Mouse (Mus musculus) midbrain, embryonic 12.5 days (tissue): ENCODE measurements around the gene Ehbp1. TPM values are rescaled to one million over a fixed set of nuclear protein-coding genes. Genes with fewer than 3 reads are reported as not detected.
A peak's percentile ranks its signal among the peaks of the same experiment; 100 is the strongest.

ENCODE experiments used
- ATAC-seq: fragments of 200-750 bp; cut with Nextera tagmentation; 2 replicates; pipeline ENCODE4 v1.8.0; 2017; ENCODE audit warnings: low read depth, moderate TSS enrichment, moderate library complexity; ENCODE audit not compliant: low FRiP score
- H3K27ac ChIP-seq: fragments of 300-500 bp; sonication (generic); replicated peaks from 2 replicates; pipeline ENCODE4 v1.5.1; 2016; ENCODE audit warnings: mild to moderate bottlenecking
- H3K27me3 ChIP-seq: fragments of 300-500 bp; sonication (generic); 2 replicates; pipeline ENCODE4 v1.6.1; 2016; ENCODE audit warnings: mild to moderate bottlenecking
- H3K36me3 ChIP-seq: fragments of 300-500 bp; sonication (generic); 2 replicates; pipeline ENCODE4 v1.6.1; 2016
- H3K4me1 ChIP-seq: fragments of 300-500 bp; sonication (generic); 2 replicates; pipeline ENCODE4 v1.6.1; 2016
- H3K4me2 ChIP-seq: fragments of 300-500 bp; sonication (generic); replicated peaks from 2 replicates; pipeline ENCODE4 v1.6.1; 2016; ENCODE audit warnings: mild to moderate bottlenecking, moderate library complexity
- H3K4me3 ChIP-seq: fragments of 300-500 bp; sonication (generic); 2 replicates; pipeline ENCODE4 v1.5.1; 2016; ENCODE audit warnings: mild to moderate bottlenecking
- H3K9ac ChIP-seq: fragments of 300-500 bp; sonication (generic); replicated peaks from 2 replicates; pipeline ENCODE4 v1.6.1; 2016; ENCODE audit warnings: mild to moderate bottlenecking, moderate library complexity
- H3K9me3 ChIP-seq: fragments of 300-500 bp; sonication (generic); 2 replicates; pipeline ENCODE4 v1.6.1; 2016; ENCODE audit warnings: mild to moderate bottlenecking
- WGBS: fragments of 180-500 bp; shearing (Covaris S2); methylation state at CpG from one replicate; pipeline ENCODE4 v1.1.7; 2016; 5-methylcytosine and 5-hydroxymethylcytosine counted together
- polyA plus RNA-seq: library from polyadenylated mRNA; unstranded; fragments of >200 nt; fragmentation: Nextera tagmentation; extraction: Ambion mirVana; gene quantifications from 2 replicates; pipeline ENCODE4 v1.2.1, GENCODE M21; 2016

Ehbp1 gene
- polyA plus RNA-seq, 1 experiment from 2014 or later: 20.7 TPM

GRCm38 (mm10) chr11:22034564-22035105, 307.5 kb downstream of the Ehbp1 start:
- no peak overlapping the region for H3K4me3 ChIP-seq
- no peaks in the 10 kb centered on the region for H3K36me3 ChIP-seq
- 9% methylated on average over 7 of the region's 7 CpGs for WGBS
- no peaks in the 10 kb centered on the region for H3K9me3 ChIP-seq
- peaks cover 43% of the 10 kb centered on the region for H3K4me1 ChIP-seq
- ATAC-seq: no peak
- H3K27me3 ChIP-seq: no peaks in the 10 kb centered on the region
- H3K4me2 ChIP-seq: no peak overlapping the region
- H3K9ac ChIP-seq: no peak overlapping the region
- no peak overlapping the region for H3K27ac ChIP-seq

- H3K27ac ChIP-seq: no peak overlapping the region
- H3K27me3 ChIP-seq: no peaks in the 10 kb centered on the region
- no peak overlapping the region for H3K4me3 ChIP-seq
- 79% methylated on average over 3 of the region's 3 CpGs for WGBS
- ATAC-seq: no peak
- no peaks in the 10 kb centered on the region for H3K9me3 ChIP-seq
- H3K9ac ChIP-seq: no peak overlapping the region
- H3K36me3 ChIP-seq: no peaks in the 10 kb centered on the region
- peaks cover 35% of the 10 kb centered on the region for H3K4me1 ChIP-seq
- H3K4me2 ChIP-seq: no peak overlapping the region
Observed at GRCm38 (mm10) chr11:22033582-22033981, 308.5 kb downstream of the Ehbp1 start.

GRCm38 (mm10) chr11:22020602-22021001, 321.5 kb downstream of the Ehbp1 start:
- Histone ChIP-seq H3K9me3 (no peaks in the 10 kb centered on the region), H3K4me3 (no peak overlapping the region), H3K4me1 (peaks cover 17% of the 10 kb centered on the region; the same call in 1 of the 2 replicates), H3K36me3 (peaks cover 5% of the 10 kb centered on the region; the same call in 1 of the 2 replicates), H3K27ac (no peak overlapping the region), H3K27me3 (peaks cover 4% of the 10 kb centered on the region; the same call in 1 of the 2 replicates), H3K9ac (no peak overlapping the region), H3K4me2 (no peak overlapping the region)
- ATAC-seq: no peak
- WGBS: 90% methylated on average over 2 of the region's 2 CpGs

- WGBS: 15% methylated on average over 8 of the region's 8 CpGs
- Histone ChIP-seq H3K4me2 (peak overlapping the region; percentile 15; the same call in 1 of the 2 replicates), H3K9me3 (no peaks in the 10 kb centered on the region), H3K36me3 (peaks cover 7% of the 10 kb centered on the region; the same call in 1 of the 2 replicates), H3K4me1 (peaks cover 25% of the 10 kb centered on the region), H3K4me3 (no peak overlapping the region), H3K9ac (no peak overlapping the region), H3K27ac (0 out of 2 replicates have a peak overlapping the region, but pooled peaks have one; percentile 1), H3K27me3 (peaks cover 7% of the 10 kb centered on the region; the same call in 1 of the 2 replicates)
- ATAC-seq: peak; percentile 89
Observed at GRCm38 (mm10) chr11:22017444-22017843, 324.6 kb downstream of the Ehbp1 start.

GRCm38 (mm10) chr11:22016341-22016740, 325.8 kb downstream of the Ehbp1 start:
- H3K4me1 ChIP-seq: peaks cover 26% of the 10 kb centered on the region

GRCm38 (mm10) chr11:22008817-22009216, 333.3 kb downstream of the Ehbp1 start:
- H3K27me3 ChIP-seq: peaks cover 21% of the 10 kb centered on the region

More at GRCm38 (mm10) chr11:22016341-22016740, 325.8 kb downstream of the Ehbp1 start:
- Histone ChIP-seq H3K27ac (no peak overlapping the region), H3K4me2 (no peak overlapping the region), H3K9ac (no peak overlapping the region), H3K36me3 (peaks cover 7% of the 10 kb centered on the region; the same call in 1 of the 2 replicates), H3K9me3 (no peaks in the 10 kb centered on the region), H3K27me3 (peaks cover 7% of the 10 kb centered on the region; the same call in 1 of the 2 replicates), H3K4me3 (no peak overlapping the region)
- peak; percentile 24; the same call in 1 of the 2 replicates for ATAC-seq
- 16% methylated on average over 3 of the region's 3 CpGs for WGBS

GRCm38 (mm10) chr11:22008129-22008596, 333.9 kb downstream of the Ehbp1 start:
- Histone ChIP-seq H3K9me3 (no peaks in the 10 kb centered on the region), H3K27ac (peak overlapping the region; percentile 84), H3K9ac (peak overlapping the region; percentile 71), H3K4me2 (peak overlapping the region; percentile 83), H3K4me1 (peaks cover 60% of the 10 kb centered on the region), H3K36me3 (no peaks in the 10 kb centered on the region), H3K27me3 (peaks cover 21% of the 10 kb centered on the region), H3K4me3 (peak overlapping the region; percentile 79)
- peak; percentile 68 for ATAC-seq
- 1% methylated on average over 10 of the region's 10 CpGs for WGBS

More at GRCm38 (mm10) chr11:22008817-22009216, 333.3 kb downstream of the Ehbp1 start:
- WGBS: 0% methylated on average over 2 of the region's 2 CpGs
- Histone ChIP-seq H3K4me1 (peaks cover 54% of the 10 kb centered on the region), H3K27ac (peak overlapping the region; percentile 84), H3K9me3 (no peaks in the 10 kb centered on the region), H3K36me3 (no peaks in the 10 kb centered on the region), H3K4me3 (peak overlapping the region; percentile 79), H3K4me2 (peak overlapping the region; percentile 83), H3K9ac (peak overlapping the region; percentile 71; the same call in 1 of the 2 replicates)
- no peak for ATAC-seq

- WGBS: 0% methylated on average over 6 of the region's 6 CpGs
- Histone ChIP-seq H3K4me1 (peaks cover 60% of the 10 kb centered on the region), H3K4me3 (peak overlapping the region; percentile 79), H3K36me3 (no peaks in the 10 kb centered on the region), H3K9me3 (no peaks in the 10 kb centered on the region), H3K9ac (peak overlapping the region; percentile 71), H3K27me3 (peaks cover 21% of the 10 kb centered on the region), H3K27ac (peak overlapping the region; percentile 84), H3K4me2 (peak overlapping the region; percentile 83)
- no peak for ATAC-seq
Observed at GRCm38 (mm10) chr11:22007781-22008110, 334.3 kb downstream of the Ehbp1 start.

- Histone ChIP-seq H3K27me3 (peaks cover 21% of the 10 kb centered on the region), H3K9me3 (no peaks in the 10 kb centered on the region), H3K9ac (peak overlapping the region; percentile 71), H3K4me2 (peak overlapping the region; percentile 83), H3K36me3 (no peaks in the 10 kb centered on the region), H3K27ac (peak overlapping the region; percentile 84), H3K4me1 (peaks cover 60% of the 10 kb centered on the region), H3K4me3 (peak overlapping the region; percentile 79)
- 1% methylated on average over 20 of the region's 20 CpGs for WGBS
- ATAC-seq: peak; percentile 36
Observed at GRCm38 (mm10) chr11:22007088-22007780, 334.9 kb downstream of the Ehbp1 start.

- Histone ChIP-seq H3K9ac (peak overlapping the region; percentile 71), H3K27ac (peak overlapping the region; percentile 84), H3K9me3 (no peaks in the 10 kb centered on the region), H3K4me2 (peak overlapping the region; percentile 83), H3K4me3 (peak overlapping the region; percentile 79), H3K4me1 (peaks cover 60% of the 10 kb centered on the region), H3K36me3 (no peaks in the 10 kb centered on the region), H3K27me3 (peaks cover 21% of the 10 kb centered on the region)
- ATAC-seq: no peak
- WGBS: 6% methylated on average over 12 of the region's 12 CpGs
Observed at GRCm38 (mm10) chr11:22006471-22007087, 335.5 kb downstream of the Ehbp1 start.

GRCm38 (mm10) chr11:22005281-22005870, 336.7 kb downstream of the Ehbp1 start:
- 2% methylated on average over 9 of the region's 9 CpGs for WGBS
- peak overlapping the region; percentile 79 for H3K4me3 ChIP-seq
- H3K9ac ChIP-seq: peak overlapping the region; percentile 41
- H3K4me2 ChIP-seq: peak overlapping the region; percentile 83
- no peak for ATAC-seq
- peak overlapping the region; percentile 96 for H3K27ac ChIP-seq
- H3K9me3 ChIP-seq: no peaks in the 10 kb centered on the region
- H3K4me1 ChIP-seq: peaks cover 59% of the 10 kb centered on the region
- no peaks in the 10 kb centered on the region for H3K36me3 ChIP-seq
- H3K27me3 ChIP-seq: peaks cover 24% of the 10 kb centered on the region
